Mouse (Mus musculus) testis, postnatal 10 days (tissue): ENCODE measurements around the gene Serpinh1.

Experiments
- DNase-seq: peaks from one replicate; pipeline ENCODE4 v3.0.0; 2021; ENCODE audit warnings: low spot score

Gene Serpinh1

DNA sequence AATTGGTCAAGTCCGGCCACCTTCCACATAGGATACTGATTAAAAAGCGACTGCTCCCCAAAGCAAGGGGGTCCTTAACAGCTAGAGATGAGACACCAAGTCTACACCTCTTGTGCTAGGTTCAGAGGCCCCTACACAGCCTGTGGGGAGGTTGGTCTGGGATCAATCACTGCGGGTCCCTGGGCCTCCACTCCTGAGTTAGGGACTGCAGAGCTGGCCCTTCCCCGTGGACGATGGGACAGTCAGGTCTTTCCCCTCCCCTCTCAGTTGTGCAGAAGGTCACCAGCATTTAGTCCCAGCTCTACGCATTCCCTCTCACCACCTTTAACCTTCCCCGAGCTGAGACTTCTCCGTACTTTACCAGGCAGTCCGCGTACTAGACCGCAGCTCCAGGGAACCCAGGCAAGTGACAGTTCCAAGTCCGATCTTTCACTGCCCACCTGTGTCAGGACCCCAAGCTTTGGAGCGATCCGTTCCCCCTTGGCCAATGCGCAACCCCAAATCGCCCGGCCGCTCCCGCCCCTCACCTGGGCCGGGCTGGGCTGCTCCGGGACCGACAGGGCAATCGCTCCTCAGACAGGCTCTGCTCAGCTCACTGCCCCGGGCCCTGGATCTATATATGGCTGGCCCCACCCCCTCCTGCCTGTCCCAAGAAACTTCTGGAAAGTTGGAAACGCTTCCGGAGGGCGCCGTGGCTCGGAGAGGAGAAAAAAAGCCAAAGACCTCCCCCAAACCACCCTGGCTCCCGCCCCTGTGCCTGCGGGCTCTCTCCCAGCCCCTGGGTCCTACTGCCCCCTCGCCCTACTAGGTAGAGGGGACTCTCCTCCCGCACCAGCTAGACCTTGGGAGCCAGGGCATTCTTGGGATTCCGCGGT lies at the start of gene Serpinh1:
Serpinh1 (minus strand) TSS at position 714 of the 875 bp plus-strand sequence.
- peak; percentile 88 for DNase-seq

DNA sequence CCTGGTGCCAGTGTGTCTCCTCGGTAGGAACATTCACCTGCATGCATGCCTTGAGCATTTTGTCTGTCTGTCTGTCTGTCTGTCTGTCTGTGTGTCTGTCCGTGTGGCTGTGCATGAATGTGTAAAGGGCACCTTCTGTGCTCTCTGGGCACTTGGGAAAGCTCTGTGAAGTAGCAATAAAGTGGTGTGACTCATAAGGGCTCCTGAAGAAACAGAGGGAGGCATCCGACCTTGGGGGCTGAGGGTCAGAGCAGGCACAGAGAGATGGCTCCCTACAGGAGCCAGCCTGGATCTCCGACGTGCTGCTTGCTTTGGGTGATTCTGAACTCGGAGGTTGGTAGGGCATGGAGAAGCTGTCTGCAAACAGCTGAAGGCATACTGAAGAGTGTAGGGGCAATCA lies 49.4 kb upstream of the Serpinh1 start:
- no peak for DNase-seq

GRCm38 (mm10) chr7:99401373-99401772 lies 48.3 kb upstream of the Serpinh1 start:
- DNase-seq: no peak

GRCm38 (mm10) chr7:99396994-99397659 lies 44.1 kb upstream of the Serpinh1 start:
- no peak for DNase-seq

GRCm38 (mm10) chr7:99395908-99396616 lies 43.0 kb upstream of the Serpinh1 start:
- no peak for DNase-seq

DNA sequence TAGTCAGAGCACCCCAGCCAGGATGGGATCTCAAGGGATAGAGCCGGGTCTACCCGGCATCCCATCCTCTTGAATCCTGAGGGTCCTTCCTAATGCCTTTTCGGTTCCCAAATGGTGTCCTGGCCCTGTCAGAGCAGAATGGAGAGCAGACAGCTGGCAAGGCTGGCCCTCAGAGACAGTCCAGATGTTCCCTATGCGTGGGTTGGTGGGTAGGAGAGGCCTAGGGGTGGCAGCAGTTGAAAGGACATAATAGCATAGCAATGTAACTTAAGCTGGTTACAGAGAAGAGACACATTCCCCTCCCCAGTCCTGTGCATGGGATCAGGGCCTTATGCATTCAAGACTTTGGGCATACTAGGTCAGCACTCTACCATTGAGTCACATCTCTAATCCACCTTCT lies 42.3 kb upstream of the Serpinh1 start:
- DNase-seq: no peak

DNA sequence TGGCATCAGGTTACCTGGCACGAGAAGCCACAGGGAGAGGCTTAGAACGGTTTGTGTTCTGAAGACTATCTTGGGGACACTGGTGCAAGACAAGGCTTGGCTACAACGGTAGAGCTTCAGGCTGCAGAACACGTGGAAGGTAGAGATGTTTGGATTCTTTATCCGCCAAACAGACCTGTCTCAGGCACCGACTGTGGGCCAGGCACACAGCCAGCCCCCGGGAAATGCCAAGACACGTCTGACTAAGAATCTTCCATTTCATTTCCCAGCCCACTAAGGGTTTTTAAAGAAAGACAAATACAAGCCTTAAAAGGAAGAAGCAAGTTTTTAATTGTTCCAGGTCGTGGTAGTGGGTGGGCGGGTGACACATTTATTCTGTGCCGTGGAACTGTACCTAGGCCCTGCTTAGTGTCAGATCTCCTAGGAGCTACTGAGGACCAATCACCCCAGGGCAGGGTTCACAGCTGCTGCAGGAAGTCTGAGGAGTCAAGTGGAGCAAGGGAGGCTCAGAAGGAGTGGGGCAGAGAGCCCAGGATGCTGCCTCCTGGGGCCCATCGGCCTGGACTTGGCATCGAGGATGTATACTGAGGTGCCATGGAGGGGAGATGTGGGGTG lies 40.8 kb upstream of the Serpinh1 start:
- no peak for DNase-seq

DNA sequence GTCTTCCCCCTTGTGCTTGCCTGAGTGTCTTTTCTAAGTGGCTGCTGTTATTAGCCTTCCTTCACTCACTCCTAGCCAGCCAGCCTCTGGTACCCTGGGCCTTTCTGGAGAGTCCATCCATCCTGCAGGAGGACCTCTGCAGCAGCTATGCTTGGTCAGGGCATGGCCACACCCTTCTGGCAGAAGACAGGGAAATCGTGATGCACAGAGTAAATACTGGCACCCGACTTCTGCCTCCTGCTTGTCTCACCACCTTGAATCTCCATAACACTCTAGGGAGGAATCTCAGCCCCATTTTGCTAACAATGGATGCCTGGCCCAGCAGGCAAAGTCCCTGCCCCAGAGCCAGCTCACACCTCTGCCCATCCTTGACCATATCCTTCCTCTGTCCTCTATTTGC lies 39.7 kb upstream of the Serpinh1 start:
- no peak for DNase-seq

- no peak for DNase-seq
These were observed 37.5 kb upstream of the Serpinh1 start for GRCm38 (mm10) chr7:99390559-99390958.

DNA sequence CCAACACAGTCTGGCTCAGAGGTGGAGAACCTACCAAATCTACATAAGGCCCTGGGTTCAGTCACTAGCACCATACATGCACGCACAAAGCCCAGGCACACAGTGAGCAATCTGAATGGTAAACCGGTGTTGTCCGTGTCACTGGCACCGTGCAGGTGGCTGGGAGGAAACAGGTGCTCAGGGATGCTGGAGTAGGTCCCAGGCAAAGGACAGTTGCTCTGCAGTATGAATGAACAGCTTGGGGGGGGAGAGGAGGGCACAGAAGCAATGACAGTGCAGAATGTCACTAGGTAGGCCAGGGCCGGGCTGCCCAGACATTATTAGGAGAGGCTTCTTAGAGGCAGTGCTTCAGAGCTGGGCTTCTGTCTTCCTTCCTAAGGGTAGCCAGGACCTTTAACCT lies 34.3 kb upstream of the Serpinh1 start:
- no peak for DNase-seq

- no peak for DNase-seq
These were observed 33.8 kb upstream of the Serpinh1 start for GRCm38 (mm10) chr7:99386811-99387210.

DNA sequence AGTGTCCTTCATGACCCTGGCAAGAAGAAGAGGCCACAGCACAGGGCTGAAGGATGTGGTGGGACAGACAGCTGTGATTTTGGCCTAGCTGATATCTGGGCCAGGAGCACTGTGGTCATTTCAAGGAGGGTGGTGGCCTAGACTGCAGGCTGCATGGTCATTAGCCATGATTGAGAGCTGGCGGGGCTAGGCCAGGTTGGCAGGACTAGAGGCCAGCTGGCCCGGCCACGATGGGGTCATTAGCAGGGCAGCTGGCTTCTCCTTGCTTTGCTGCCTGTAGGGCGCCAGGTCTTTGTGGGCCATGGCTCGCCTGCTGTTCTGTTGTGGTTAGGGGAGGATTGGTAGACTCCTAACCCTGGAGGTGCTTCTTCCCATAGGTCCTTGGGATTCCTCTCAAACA lies 33.0 kb upstream of the Serpinh1 start:
- no peak for DNase-seq

DNA sequence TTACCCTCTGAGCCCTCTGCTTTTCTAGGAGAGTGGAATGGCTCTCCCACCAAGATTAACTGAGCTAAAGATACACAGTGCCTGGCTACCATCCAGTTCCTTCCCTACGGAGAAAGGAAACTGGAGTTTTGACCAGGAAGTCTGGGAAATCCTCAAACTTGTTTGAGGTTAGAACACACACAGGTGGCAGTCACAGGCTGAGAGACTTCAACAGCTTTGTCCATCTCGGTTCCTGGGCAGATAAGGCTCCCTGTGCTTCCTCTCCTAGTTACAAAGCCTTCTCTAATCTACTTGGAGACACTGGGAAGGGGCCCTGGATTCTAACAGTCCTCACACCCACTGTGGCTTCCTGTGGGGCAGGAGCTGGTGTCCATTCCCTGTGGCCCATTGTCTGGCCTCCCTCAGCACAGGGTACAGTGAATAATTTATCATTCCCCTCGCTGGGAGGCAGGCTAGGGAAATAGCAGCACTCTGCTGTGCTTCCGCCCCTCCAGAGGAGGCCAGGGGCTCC lies 31.1 kb upstream of the Serpinh1 start:
- DNase-seq: no peak

GRCm38 (mm10) chr7:99383246-99383645 lies 30.2 kb upstream of the Serpinh1 start:
- DNase-seq: no peak

- peak; percentile 56 for DNase-seq
These were observed 29.3 kb upstream of the Serpinh1 start for GRCm38 (mm10) chr7:99382088-99383000.

DNA sequence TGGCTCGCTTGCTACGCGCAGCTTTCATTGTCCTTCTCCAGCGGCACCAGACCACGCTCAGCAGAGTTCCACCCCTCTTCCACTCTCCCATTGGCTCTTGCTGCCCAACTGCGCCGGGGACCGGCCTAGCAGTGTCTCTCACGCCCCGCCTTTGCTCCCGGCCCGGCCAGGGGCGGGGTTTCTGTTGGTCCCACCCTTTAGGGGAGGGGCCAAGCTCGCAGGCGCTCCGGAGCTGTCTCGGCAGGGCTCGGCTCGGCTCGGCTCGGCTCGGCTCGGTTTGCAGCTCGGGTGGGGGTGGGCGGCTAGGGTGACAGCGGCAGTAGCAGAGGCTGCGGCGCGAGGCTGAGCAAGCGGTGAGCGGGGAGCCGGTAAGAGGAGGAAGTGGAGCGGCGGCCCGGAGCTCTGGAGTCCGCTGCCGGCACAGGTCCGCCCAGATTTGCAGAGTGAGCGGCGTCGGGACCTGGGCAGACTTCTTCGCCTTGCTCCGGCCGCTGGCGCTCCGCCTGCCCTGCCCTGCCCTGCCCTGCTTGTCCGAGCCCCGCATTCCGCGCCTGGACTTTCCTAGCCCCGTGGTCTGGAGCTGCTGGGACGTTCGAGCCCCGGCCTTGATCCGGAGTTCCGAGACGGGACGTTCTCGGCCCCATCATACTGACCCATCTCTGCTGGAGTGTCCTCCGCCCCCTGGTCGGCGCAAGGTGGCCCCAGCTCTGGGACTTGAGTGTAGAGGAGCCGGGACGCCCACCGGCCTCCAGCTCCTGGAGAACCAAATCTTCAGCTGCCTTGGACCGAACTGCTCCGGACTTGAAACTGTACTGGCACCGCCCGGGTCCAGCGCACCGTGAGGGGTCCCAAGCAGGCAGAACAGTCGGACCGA lies 28.4 kb upstream of the Serpinh1 start, which contains the start of gene Gdpd5:
Gdpd5 (plus strand) TSS at position 201 of the 874 bp plus-strand sequence.
- DNase-seq: peak; percentile 100

GRCm38 (mm10) chr7:99380491-99381213 lies 27.6 kb upstream of the Serpinh1 start:
- DNase-seq: peak; percentile 59

DNA sequence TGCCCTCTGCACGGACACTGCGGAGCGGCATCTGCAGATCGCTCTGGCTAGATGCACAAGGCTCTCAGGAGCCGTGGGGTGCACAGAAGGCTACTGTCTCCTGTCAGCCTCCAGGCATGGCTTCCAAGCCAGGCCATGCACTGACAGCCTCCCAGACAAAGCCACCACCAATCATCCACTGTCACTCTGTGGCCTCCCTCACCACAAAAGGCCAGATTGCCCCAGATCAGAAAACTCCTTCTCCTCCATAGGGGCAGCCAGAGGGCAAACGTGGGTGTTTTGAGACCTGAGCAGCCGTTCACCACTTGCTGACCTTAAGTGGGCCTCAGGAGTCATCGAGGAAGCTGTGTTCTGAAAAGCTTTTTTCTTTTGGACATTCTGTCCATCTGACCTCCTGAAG lies 25.8 kb upstream of the Serpinh1 start:
- DNase-seq: no peak

DNA sequence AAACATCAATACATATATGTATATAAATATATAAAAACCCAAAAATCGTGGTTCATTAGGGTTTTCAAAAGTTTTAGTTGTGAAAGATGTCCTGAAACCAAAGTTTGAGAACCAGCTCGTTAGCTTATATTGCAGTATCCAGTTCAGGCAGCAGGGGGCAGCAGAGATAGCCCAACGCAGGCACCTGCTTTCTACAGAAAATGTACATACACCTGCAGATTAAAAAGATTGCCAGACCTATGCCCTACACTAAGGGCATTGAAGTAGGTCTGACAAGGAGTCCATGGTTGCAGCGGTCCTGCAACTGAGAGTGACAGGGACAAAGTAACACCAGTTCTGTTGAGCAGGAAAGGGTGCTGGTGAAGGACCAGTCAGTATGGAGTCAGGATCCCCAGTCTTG lies 22.4 kb upstream of the Serpinh1 start:
- DNase-seq: peak; percentile 90
